Mouse (Mus musculus): ENCODE results near the gene Sco1.

DNA sequence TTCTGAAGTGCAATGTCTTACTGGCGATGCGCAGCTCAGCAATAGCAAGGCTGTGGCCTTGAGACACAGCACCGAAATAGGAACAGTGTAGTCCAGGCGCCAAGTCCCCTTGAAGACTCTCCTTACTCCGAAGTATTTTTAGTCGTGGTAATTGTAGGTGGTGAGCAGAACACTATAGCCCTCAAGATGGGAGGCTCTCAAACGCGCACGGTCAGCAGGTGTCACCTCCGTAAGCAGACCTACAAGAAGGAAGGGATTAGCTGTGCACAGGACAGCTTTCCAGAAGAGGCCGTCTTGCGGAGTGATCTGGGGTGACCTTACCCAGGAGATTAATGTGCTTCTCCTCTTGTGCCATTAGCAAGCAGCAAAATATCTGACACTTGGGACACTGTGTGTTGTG lies 62.4 kb downstream of the Sco1 start:
- TF ChIP-seq CTCF (IDR thresholded peaks at IDR 0.05; ENCODE audit: insufficient read depth, low read length) (no peak), POLR2A (IDR thresholded peaks at IDR 0.05; ENCODE audit: borderline replicate concordance, extremely low read depth, low read depth, low read length) (no peak)
